Mouse (Mus musculus): ENCODE measurements around the gene Dock4. TPM values are rescaled to one million over a fixed set of nuclear protein-coding genes. Genes with fewer than 3 reads are reported as not detected.

Dock4 gene
- polyA plus RNA-seq, 1 experiment from 2014 or later, result 1.2 TPM

DNA sequence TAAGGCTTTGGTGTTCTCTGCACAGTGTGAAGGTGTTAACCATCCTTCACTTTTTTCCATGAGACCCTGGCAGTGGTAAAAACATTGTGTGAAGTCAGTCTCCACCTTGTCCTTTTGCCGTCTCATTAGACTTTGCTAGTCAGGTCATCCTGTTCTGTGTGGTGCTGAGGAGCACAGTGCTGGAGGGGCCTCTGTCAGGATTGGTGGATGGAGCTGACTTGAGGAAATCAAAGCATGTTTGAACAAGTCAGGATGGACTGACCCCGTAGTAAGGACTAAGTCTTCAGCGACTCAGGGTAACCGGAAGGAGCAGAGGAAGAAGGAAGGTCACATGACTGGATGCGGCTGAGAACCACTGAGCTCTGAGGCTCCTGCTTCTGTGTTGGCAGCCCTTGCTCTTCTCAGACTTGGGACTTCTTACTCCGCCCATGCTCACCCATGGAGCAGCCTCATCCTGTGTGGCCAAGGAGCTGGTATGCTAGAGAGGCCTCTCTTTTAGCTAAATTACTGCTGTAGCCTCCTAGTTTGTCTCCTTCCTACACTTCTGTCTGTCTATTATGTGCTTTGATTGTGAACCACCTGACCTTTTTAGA lies 14.0 kb downstream of the Dock4 start:
- no peak for DNase-seq (ENCODE audit: low spot score)

DNA sequence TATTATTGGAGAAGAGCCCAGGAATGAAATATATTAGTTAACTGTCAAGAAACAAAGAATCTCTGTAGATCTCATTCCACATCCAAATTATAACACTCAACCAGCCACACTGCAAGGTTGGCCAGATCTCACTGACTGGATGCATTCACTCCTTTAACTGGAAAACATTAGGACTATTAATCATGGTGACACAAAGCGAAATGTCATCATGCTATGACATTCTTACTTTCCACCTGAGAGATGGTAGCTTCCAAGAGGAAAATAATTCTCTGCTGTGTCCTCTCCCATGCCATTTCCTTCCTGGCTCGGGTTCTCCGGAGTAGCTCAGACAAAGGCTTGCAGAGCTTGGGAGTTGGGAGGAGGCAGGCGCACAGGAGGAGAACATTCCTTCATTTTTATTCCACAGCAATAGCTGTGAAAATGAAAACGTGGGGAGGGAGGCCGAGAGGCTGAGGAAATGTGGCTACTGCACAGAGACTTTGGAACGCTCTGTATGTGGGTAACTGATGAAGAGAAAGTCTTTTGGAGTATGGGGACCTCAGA lies 17.0 kb downstream of the Dock4 start:
- no peak for DNase-seq (ENCODE audit: low spot score)

DNA sequence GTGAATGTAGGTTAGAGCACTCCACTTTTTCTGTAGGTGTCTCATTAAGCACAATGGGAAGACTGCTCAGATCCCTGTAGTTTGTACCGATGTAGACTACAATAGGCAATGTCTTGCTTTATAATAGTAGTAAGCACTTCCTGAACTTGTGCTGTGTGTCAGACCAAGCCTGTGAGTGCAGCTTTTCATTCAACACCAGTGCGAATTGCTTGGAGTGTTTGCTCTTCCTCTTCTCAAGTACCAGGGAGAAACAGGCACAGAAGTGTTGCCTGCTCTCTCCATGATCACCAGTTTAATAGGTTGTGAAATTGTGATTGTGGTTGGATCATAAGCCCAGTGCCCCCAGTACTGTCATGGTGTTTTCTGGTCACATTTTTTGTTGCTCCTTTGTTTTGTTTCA lies 18.1 kb downstream of the Dock4 start:
- DNase-seq (ENCODE audit: low spot score), result no peak

DNA sequence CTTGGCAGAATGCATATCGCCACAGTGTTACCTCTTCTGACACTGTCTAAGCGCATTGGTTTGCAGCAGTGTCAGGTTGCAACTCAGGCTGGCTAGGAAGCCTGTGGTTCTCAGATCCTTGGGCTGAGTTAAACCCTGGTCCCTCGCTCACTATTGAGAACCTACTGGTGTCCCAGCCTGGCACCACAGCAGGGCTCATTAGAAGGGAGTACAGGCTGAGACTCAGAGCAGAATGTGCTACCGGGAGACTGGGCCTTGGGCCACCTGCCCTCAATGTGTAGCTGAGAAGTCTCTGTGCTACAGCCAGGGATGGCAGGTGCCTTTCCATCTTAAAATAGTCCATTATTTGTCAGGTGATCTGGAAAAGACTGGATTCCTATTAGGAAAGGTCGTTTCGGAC lies 18.5 kb downstream of the Dock4 start:
- no peak for DNase-seq (ENCODE audit: low spot score)

DNA sequence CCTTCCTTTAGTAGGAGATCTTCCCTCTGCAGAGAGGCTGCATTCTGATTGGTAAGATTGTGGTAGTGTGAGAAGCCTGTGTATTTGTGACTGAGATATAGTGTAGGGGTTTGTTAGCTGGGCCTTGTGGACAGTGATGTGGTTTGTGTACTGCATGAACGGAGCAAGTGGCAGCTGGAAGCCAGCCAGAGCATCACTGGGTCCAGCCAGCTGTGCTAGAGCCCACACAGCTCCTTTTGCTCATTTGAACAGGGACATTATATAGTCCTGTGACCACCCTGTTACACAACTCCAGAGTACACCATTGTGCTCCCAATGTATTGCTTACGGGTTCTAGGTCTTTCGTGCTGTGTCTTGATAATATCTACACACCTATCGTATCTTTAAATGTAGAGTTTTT lies 22.5 kb downstream of the Dock4 start:
- DNase-seq (ENCODE audit: low spot score), result no peak

DNA sequence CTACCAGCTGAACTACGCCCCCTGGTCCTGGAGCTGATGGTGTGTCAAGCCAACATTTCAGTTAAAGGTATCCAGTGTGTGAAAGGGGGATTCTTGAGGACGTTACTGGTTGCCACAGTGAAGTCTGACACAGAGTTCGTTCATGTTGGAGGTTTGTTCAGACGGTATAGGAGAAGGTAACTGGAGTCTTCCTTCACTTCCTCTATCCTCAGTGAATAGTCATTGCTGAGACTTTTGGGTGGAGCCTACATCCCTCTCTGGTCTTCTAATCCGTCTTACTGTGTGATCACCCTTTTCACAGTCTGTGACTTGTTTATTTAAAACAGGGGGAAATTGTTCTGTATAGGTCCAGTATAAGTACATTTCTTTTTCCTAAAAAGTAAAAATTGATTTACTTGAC lies 23.3 kb downstream of the Dock4 start:
- no peak for DNase-seq (ENCODE audit: low spot score)

DNA sequence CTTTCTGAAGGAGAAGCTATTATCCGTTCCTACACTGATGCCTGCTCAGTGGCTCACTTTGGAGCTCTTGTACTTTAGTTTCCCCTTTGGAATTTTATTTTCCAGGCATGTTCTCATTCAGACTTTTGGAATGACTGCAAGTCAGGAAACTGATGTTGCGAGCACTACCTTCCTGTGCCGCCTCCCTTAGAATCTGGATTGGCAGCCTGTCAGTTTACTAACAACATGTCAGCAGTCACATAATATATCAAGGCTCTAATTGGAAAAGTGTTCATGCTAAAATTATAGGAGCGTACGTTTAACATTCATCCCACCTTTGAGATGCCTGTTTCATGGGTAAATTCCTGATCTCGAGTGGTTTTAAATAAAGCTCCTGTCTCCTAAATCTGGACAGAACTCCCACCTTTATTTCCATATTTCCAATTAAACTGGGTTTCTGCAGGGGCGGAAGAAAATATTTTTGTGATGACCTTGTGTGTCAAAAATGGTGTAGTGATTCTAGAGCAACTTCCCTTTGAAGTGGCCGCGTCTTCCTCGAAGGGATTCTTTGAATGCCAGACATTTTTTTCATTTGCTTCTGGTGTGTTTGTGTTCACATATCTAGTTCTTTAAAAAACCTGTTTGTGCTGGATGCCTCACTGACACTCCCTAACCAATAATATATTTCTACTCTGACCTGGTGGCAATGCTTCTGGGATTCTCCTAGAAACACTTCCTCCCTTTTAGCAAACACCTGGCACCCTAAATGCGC lies 26.1 kb downstream of the Dock4 start:
- no peak for DNase-seq (ENCODE audit: low spot score)

DNA sequence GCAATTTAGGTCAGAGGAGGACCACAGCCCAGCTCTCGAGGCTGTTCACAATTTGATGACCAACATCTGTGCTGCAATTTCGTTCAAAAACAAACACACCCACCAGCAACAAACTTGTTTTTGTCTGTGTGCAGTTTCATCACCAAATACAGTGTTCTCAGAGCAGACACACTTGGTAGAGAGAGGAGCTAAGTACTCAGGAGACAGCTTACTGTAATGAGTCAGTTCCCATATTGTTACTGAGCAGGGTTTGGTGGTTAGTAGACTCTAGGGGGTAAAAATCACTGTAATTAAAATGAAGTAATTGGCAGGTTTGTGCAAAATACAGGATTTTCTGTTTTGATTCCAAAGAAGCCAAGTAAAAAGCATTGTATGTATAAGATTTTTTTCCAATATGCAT lies 28.0 kb downstream of the Dock4 start:
- DNase-seq (ENCODE audit: low spot score), result no peak

DNA sequence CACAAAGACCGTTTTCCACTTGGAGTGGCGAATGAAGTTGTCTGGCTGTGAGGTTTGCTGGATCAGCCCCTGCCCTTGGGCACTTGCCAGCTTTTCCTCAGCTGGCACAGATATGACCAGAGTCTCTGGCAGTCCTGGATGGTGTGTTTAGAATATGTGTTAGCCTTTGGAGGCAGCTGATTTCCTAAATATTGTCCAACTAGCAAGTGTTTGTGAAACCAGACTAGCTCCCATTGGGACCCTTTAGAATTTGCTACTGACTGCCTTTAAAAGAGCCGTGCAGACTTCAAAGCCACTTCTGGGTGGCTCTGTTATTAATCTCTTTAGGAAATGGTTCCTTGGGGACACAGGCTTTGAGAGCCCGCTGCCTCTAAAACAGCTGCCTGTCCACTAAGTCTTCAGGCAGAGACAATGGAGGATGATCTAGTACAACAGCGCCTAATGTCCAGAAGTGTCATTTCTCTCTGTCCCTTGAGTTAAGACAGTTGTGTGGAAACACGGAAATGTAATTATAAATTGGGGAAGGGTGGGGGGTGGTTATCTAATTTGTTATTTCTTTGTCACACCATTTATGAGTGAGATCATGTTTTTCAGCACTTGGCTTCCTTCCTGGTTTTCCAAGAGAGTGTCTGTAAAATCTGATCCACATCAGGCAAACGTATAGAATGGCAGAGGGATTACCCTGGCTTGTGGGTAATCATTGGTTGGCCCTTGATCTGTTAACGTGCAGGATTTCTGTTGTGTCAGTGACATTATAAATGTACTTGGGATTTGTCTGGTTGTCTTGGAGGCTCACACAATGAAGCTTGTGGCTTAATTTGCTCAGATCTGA lies 32.1 kb downstream of the Dock4 start:
- no peak for DNase-seq (ENCODE audit: low spot score)

DNA sequence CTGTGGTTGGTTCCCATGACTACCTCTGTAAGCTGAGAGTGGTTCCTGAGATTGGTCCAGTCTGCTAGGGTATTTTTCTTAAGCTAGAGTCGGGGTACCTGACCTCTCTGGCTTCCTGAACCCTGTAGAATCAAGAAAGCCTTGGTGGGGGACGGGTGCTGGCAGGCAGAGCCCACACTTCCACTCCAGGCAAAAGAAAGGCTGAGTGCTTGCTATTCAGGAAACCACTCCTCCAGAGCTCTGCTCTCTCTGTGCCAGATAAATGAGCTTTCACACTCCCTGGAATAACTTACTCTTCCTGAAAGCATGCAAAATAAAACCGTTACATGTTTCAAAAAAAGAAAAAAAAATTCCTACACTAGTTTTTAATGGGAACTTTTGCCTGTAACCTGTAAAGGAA lies 38.5 kb downstream of the Dock4 start:
- DNase-seq (ENCODE audit: low spot score), result no peak

DNA sequence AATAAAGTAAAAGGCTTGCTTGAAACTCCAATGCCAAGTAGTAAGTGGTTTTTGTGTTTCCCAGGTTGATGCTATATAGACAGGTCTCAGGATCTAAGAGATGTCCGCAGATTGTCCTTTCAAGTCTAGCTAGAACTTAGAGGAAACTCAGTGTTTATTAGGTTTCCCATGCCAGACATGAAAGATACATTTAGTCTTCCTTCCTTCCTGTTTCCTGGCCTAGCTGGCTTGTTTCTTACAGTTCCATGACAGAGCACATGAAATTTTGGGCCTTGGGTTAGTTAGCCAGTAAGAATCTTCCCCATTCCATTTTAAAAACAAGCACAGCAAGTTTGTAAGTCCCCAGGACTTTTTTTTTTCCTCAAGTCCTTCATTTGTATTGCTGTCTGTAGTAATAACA lies 39.5 kb downstream of the Dock4 start:
- no peak for DNase-seq (ENCODE audit: low spot score)

DNA sequence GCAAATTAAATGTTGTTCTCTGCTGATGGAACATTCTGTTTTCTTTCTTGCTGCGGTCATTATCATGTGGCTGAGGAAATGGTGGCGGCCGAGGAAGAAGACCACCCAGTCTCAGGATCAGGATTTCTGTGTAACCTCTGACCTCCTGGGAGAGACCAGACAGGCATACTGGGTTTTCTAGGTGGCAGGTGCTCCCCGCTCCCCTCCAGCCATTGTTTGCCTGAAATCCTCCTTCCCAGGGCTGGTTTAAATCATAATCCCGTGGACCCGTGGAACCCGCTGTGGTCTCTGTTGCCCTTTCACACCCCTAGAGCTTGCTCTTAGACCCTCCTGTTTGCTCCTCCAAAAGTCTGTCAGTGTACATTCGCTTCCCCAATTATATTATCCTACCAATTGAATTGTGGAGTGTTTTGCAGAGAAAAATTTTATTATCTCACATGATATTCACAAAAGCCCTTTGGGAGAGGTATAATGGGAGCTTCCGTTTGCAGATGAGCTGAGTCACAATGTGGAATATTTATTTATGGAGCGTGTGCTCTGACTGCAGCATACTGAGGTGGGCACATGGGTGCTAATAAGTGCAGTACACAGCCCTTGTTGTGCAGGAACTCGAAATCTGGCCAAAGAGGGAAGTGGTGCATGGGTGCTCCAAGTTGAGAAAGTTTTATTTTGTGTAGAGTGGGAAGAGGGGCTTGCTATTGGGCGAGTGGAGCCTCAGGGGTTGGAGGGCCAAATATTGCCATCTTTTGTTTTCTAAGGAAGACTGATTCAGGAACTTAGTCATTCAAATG lies 40.5 kb downstream of the Dock4 start:
- DNase-seq (ENCODE audit: low spot score), result no peak

DNA sequence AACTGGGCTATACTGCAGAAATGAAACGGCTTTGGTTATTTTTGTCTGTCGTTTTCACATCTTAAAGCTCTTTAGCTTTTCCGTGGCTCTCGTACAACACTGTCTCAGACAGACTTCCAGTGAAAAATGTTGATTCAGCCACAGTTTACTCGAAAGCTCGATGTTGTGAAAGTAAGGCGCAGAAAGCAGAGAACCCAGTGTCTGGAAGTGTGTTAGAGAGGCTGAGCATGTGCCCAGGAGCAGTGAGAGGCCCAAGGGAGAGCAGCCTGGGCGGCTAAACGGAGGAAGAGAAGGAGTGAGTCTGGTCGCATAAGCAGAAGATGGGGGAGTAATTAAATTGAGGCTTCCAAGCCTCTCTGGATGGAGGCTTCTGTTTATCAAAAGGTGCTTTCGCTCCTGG lies 50.6 kb downstream of the Dock4 start:
- no peak for DNase-seq (ENCODE audit: low spot score)

DNA sequence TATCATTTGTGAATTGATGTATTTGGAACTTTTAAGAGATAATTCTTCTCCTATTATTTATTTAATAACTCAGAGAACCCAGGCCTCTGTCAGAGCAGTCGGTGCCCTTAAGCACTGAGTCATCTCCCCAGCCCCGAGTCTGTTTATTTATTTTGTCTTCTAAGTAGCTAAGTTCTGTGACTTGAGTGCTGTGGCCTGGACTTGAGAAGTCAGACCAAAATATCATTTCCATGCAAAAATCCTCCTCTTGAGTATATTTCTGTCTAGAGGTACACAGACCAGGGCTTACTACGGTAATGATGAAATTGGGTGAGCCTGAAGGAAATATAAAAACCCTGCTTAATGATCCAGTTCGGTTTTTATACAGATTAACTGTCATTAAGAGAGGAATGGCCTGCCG lies 52.1 kb downstream of the Dock4 start:
- DNase-seq (ENCODE audit: low spot score), result no peak

DNA sequence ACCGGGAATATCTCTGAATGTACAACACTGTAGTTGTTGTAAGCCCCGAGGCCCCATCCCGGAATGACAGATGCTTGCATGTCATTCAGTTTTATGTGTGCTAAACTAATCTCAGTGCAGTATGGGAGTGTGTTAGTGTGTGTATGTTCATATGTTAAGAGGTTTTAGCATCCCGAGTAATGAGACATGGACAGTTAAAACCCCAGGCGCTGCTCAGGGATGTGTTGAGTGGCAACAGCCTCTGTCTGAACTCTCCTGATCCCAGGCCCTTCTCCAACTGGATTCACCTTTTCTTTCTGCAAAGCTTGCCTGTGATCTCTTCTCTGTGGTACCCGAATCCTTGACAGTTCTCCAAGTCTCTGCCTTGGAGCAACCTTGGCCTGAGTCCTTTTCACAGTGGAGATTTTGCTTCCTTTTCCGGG lies 52.5 kb downstream of the Dock4 start:
- no peak for DNase-seq (ENCODE audit: low spot score)

DNA sequence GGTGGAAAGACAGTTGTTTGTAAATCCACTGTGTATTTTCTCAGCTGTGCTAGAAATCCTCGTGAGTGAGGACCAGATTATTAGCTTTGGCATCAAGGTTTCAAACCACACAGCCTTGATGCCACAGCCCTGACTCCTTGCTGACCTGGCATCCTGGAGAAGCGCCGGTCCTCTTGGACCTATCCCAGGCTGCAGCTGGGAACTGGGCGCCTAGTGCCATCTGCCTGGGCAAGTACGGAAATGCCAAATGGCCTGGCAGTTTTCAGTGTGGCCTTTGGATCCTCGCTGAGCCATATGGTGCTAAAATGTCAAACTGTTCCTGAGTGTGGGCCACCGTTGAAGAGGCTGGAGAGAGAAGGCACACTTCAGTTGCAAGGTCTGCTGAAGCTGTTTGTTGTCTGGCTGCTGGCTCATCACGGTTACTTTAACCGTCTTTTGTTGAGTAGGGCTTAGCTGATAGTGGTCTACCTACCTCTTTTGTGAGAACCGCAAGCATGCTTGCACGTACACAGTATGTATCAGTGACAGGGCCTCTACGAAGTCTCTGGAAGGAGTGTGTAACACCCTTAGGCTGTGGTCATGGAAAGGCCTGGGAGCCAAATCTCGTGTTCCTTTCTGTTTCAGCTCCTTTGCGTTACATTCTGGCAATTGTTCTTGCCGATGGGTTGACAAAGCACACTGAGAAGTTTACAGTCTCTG lies 53.3 kb downstream of the Dock4 start:
- no peak for DNase-seq (ENCODE audit: low spot score)

DNA sequence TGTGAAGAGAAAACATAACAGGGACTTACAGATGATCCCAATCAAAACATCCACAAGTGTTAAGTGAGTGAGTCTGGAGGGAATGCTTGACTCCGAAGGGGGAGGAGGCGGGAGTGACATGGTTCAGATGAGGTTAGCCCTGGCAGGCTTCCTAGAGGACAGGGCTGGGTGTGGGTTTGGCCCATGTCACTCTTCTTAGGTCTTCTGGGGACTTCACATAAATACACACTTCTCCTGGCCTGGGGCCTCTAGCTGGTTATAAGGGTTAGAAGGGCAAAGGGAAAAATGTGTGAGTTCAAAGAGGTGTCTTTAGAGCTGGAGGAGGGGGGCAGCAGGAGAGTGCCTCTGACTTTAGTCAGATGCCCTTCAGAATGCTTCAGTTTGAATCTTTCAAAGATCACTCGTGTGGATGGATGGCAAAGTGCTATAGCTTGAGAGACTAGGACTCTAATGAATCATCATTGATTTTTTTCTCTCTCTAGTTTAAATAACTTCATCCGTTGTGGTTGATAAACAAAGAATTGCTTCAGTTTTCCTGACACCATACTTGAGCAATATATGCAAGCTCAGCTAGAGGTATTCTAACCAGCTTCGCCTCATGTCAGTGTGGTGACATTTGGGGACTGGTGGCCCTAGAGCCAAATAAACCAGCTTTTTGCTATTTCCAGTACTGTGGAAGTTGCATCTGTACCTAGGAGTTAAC lies 54.0 kb downstream of the Dock4 start:
- no peak for DNase-seq (ENCODE audit: low spot score)

DNA sequence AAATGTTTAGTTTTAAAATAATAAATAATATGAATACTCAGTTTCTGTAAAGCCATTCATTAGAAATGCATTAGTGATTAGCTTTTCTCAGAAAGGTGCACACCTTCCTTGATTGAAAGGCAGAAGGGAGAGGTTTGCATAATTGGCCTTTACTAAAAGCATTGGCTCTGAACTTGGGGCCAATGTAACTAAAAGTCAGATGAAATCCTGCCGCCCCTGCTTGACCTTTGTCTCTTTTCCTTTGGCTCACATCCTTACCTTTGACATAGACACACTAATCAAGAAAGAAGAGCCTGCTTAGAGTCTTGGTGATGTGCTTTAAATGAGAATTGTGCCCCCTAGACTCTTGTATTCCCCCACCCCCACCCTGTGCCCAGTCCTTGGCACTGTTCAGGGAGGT lies 55.4 kb downstream of the Dock4 start:
- DNase-seq (ENCODE audit: low spot score), result no peak

DNA sequence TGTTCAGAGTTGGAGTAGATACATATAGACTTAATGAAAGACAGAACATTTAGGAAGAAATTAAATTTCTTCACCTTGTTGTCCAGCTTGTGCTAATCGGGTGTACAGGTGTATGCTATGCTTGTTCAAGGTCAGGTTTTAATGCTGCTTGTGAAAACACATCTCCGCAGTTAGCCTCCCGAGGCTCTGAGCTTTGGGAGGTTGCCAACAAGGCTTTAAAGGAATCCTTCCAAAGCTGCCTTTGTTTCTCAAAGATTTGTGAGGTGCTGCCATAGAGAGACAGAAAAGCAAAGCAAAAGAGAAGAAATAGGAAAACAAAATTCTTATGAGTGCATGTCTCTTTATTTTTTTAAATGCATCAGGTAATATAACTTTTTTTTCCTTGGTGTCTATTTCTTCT lies 57.8 kb downstream of the Dock4 start:
- no peak for DNase-seq (ENCODE audit: low spot score)

DNA sequence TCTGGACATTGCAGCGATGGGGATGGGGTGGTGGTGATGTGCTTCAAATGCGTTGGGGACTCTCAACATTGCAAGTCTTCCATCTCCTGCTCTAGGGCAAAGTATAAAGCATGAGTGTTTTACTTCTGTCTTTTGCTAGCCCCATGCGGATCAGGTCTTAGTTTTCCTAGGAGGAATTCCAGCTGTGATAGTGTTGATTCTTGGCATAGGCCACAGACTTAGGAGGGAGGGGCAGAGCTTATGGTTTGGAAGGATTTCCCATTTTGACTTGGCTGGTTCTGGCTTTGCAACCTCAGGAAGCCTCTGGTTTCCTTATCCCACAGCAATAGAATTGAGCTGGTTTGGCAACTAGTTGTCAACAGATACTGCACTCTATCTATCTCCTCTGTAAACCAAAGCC lies 58.9 kb downstream of the Dock4 start:
- DNase-seq (ENCODE audit: low spot score), result no peak

All from thymus, postnatal 0 days (tissue).